Mouse (Mus musculus): Measurements from ENCODE around the gene Flvcr2. TPM values are rescaled to one million over a fixed set of nuclear protein-coding genes. Genes with fewer than 3 reads are reported as not detected.

Gene Flvcr2
- polyA plus RNA-seq, 2 experiments, result 2.7 to 3.6 TPM

DNA sequence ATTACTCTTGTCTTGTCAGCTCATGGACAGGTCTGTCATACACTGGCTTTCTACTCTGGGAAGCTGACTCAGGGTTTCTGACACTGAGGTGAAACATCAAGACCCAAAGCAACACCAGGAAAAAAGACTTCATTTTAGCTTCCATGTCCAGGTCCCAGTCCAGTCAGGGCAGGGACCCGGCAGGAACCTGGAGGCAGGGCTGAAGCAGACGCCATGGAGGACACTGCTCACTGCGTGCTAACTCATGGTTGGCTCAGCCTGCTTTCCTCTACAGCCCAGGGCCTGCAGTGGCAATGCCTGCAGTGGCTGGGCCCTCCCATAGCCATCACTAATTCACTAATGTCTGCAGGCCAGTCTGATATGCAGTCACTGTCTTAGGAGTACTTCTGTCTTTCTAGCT is 82.5 kb downstream of the Flvcr2 start:
- Histone ChIP-seq H3K9ac (replicated peaks) (no peak overlapping the region), H3K4me2 (ENCODE audit: low read depth) (no peak overlapping the region), H3K4me1 (replicated peaks; ENCODE audit: control insufficient read depth in 2 of 2, insufficient read depth in 2 of 2, low read length in 1 of 2) (peaks cover 4% of the 10 kb centered on the region in 2 experiments; a peak in 1 of 4 replicates), H3K27me3 (ENCODE audit: control insufficient read depth, insufficient read depth, low read length) (no peaks in the 10 kb centered on the region), H3K27ac (no peak overlapping the region), H3K4me3 (ENCODE audit: insufficient read depth in 1 of 2, low read depth in 2 of 2, low read length in 2 of 2) (no peak overlapping the region), H3K9me3 (ENCODE audit: control insufficient read depth, low read length) (no peaks in the 10 kb centered on the region), H3K36me3 (replicated peaks; ENCODE audit: control insufficient read depth, insufficient read depth, low read depth) (peaks cover 5% of the 10 kb centered on the region; the same call in 1 of the 2 replicates)
- ATAC-seq (ENCODE audit: insufficient read depth), result no peak
- 74% methylated on average over 3 of the region's 3 CpGs for WGBS (ENCODE audit: insufficient replicate concordance)
- no peak for TF ChIP-seq CTCF (IDR thresholded peaks at IDR 0.05; ENCODE audit: low read depth)
- TF ChIP-seq EP300 (IDR thresholded peaks at IDR 0.05; ENCODE audit: low read depth), result no peak
- DNase-seq (ENCODE audit: low read depth in 3 of 3, low spot score in 3 of 3), result no peak

DNA sequence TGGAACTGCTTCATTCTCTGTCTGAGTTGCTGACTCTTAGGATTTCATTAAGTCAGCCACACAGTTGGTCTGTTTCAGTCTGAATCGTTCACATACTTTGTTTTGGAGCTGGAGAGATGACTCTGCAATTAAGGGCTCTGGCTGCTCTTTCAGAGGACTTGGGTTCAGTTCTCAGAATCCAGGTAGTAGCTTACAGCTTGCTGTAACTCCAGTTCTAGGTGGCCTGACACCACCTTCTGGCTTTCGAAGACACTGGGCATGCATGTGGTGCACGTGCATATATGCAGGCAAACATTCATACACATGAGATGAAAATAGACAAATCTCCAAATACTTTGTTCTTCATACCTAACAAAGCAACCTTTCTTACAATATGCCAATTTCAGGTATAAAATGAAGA is 83.5 kb downstream of the Flvcr2 start:
- peaks cover 5% of the 10 kb centered on the region; the same call in 1 of the 2 replicates for H3K36me3 ChIP-seq (replicated peaks; ENCODE audit: control insufficient read depth, insufficient read depth, low read depth)
- no peaks in the 10 kb centered on the region for H3K27me3 ChIP-seq (ENCODE audit: control insufficient read depth, insufficient read depth, low read length)

DNA sequence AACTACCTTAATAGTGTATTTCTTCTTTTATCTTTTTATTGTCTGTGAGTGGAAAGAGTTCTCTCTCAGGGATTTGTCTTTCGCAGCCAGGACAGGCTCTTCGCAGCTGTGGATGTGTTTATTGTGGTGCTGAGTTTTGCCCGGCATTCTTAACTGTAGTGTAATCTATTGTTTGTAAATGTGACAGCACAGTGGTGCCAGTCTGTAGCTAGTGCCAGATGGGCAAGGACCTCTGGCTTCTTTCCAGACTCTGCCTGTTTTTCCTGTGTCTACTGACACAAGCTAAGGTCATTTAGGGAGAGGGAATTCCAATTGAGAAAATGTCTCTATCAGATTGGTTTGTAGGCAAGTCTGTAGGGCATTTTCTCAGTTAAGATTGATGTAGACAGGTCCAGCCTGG is 84.4 kb downstream of the Flvcr2 start:
- DNase-seq (ENCODE audit: low read depth in 3 of 3, low spot score in 3 of 3), result no peak
- no peak overlapping the region for H3K27ac ChIP-seq
- peaks cover 3 to 4% of the 10 kb centered on the region in 2 experiments; a peak in 1 of 4 replicates for H3K4me1 ChIP-seq (replicated peaks; ENCODE audit: control insufficient read depth in 2 of 2, insufficient read depth in 2 of 2, low read length in 1 of 2)
- ATAC-seq (ENCODE audit: insufficient read depth), result no peak
- no peak overlapping the region for H3K4me2 ChIP-seq (ENCODE audit: low read depth)
- H3K4me3 ChIP-seq (ENCODE audit: insufficient read depth in 1 of 2, low read depth in 2 of 2, low read length in 2 of 2), result no peak overlapping the region
- no peak overlapping the region for H3K9ac ChIP-seq (replicated peaks)
- peaks cover 5% of the 10 kb centered on the region; the same call in 1 of the 2 replicates for H3K36me3 ChIP-seq (replicated peaks; ENCODE audit: control insufficient read depth, insufficient read depth, low read depth)
- WGBS (ENCODE audit: insufficient replicate concordance), result 87% methylated on average over 3 of the region's 3 CpGs
- TF ChIP-seq CTCF (IDR thresholded peaks at IDR 0.05; ENCODE audit: low read depth), result no peak
- no peaks in the 10 kb centered on the region for H3K9me3 ChIP-seq (ENCODE audit: control insufficient read depth, low read length)
- no peaks in the 10 kb centered on the region for H3K27me3 ChIP-seq (ENCODE audit: control insufficient read depth, insufficient read depth, low read length)

More for the DNA sequence above, 83.5 kb downstream of the Flvcr2 start:
- no peak for TF ChIP-seq CTCF (IDR thresholded peaks at IDR 0.05; ENCODE audit: low read depth)
- TF ChIP-seq EP300 (IDR thresholded peaks at IDR 0.05; ENCODE audit: low read depth), result no peak
- peaks cover 4% of the 10 kb centered on the region in 2 experiments; a peak in 1 of 4 replicates for H3K4me1 ChIP-seq (replicated peaks; ENCODE audit: control insufficient read depth in 2 of 2, insufficient read depth in 2 of 2, low read length in 1 of 2)
- DNase-seq (ENCODE audit: low read depth in 3 of 3, low spot score in 3 of 3), result no peak
- no peak for ATAC-seq (ENCODE audit: insufficient read depth)
- no peaks in the 10 kb centered on the region for H3K9me3 ChIP-seq (ENCODE audit: control insufficient read depth, low read length)
- H3K4me3 ChIP-seq (ENCODE audit: insufficient read depth in 1 of 2, low read depth in 2 of 2, low read length in 2 of 2), result no peak overlapping the region
- 71% methylated on average over 3 of the region's 3 CpGs for WGBS (ENCODE audit: insufficient replicate concordance)
- no peak overlapping the region for H3K9ac ChIP-seq (replicated peaks)
- no peak overlapping the region for H3K27ac ChIP-seq
- H3K4me2 ChIP-seq (ENCODE audit: low read depth), result no peak overlapping the region

DNA sequence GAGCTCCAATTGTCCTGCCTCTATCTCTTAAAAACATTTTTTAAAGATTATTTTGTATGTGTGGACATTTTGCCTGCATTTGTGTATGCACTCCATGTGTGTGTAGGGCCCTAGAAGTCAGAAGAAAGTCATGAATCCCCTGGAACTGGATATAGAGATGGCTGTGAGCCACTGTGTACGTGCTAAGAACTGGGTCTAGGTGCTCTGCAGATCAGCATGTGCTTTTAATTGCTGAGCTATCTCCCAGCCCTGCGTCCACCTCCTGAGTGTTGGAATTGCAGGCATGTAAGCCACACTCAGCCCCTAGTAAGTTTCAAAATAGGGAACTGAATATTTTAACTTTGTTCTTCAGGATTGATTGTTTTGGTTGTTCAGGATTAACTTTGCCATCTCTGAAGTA is 88.2 kb downstream of the Flvcr2 start:
- TF ChIP-seq EP300 (IDR thresholded peaks at IDR 0.05; ENCODE audit: low read depth) (no peak), CTCF (IDR thresholded peaks at IDR 0.05; ENCODE audit: low read depth) (no peak)
- Histone ChIP-seq H3K36me3 (replicated peaks; ENCODE audit: control insufficient read depth, insufficient read depth, low read depth) (peaks cover 3% of the 10 kb centered on the region; the same call in 1 of the 2 replicates), H3K27ac (no peak overlapping the region), H3K27me3 (ENCODE audit: control insufficient read depth, insufficient read depth, low read length) (no peaks in the 10 kb centered on the region), H3K9ac (replicated peaks) (no peak overlapping the region), H3K4me2 (ENCODE audit: low read depth) (no peak overlapping the region), H3K9me3 (ENCODE audit: control insufficient read depth, low read length) (no peaks in the 10 kb centered on the region), H3K4me1 (replicated peaks; ENCODE audit: control insufficient read depth in 2 of 2, insufficient read depth in 2 of 2, low read length in 1 of 2) (no peaks in the 10 kb centered on the region), H3K4me3 (ENCODE audit: insufficient read depth in 1 of 2, low read depth in 2 of 2, low read length in 2 of 2) (no peak overlapping the region)
- no peak for ATAC-seq (ENCODE audit: insufficient read depth)
- WGBS (ENCODE audit: insufficient replicate concordance), result 77% methylated on average over 2 of the region's 2 CpGs
- no peak for DNase-seq (ENCODE audit: low read depth in 3 of 3, low spot score in 3 of 3)

DNA sequence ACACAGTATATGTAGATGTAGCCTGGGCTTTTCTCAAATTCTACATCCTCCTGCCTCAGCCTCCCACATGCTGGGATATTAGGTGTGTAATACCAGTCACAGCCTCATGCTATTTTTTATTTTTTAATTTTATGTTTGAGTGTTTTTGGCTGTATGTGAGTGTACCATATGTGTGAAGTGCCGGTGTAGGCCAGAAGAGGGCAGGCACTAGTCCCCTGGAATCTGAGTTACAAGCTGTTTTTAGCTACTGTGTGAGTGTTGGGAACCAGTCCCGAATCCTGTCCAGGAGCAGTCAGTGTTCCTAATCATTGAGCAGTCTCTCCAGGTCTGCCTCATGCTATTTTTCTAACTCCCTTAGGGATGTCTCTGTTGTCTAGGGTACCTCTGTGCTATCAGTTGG is 91.4 kb downstream of the Flvcr2 start:
- no peak overlapping the region for H3K4me3 ChIP-seq (ENCODE audit: insufficient read depth in 1 of 2, low read depth in 2 of 2, low read length in 2 of 2)
- DNase-seq (ENCODE audit: low read depth in 3 of 3, low spot score in 3 of 3) (no peak), ATAC-seq (ENCODE audit: insufficient read depth) (no peak)
- TF ChIP-seq CTCF (IDR thresholded peaks at IDR 0.05; ENCODE audit: low read depth), result no peak; the same call in 1 of the 2 replicates
- TF ChIP-seq EP300 (IDR thresholded peaks at IDR 0.05; ENCODE audit: low read depth), result no peak
- no peaks in the 10 kb centered on the region for H3K4me1 ChIP-seq (replicated peaks; ENCODE audit: control insufficient read depth in 2 of 2, insufficient read depth in 2 of 2, low read length in 1 of 2)
- H3K4me2 ChIP-seq (ENCODE audit: low read depth), result no peak overlapping the region
- H3K27ac ChIP-seq, result no peak overlapping the region
- no peaks in the 10 kb centered on the region for H3K27me3 ChIP-seq (ENCODE audit: control insufficient read depth, insufficient read depth, low read length)
- no peaks in the 10 kb centered on the region for H3K9me3 ChIP-seq (ENCODE audit: control insufficient read depth, low read length)
- no peak overlapping the region for H3K9ac ChIP-seq (replicated peaks)
- H3K36me3 ChIP-seq (replicated peaks; ENCODE audit: control insufficient read depth, insufficient read depth, low read depth), result peaks cover 3% of the 10 kb centered on the region; the same call in 1 of the 2 replicates
- WGBS (ENCODE audit: insufficient replicate concordance), result 59% methylated on average over 2 of the region's 2 CpGs

Data from liver, embryonic 14.5 days (tissue).